Mouse (Mus musculus) frontal cortex, postnatal 25 days (tissue): ENCODE data around the gene Pigp.

Experiments used
- DNase-seq, 2 experiments: peaks; one replicate each; pipeline ENCODE4 v3.0.0; 2022; ENCODE audit warnings: low spot score in 2 of 2

Pigp gene

GRCm38 (mm10) chr16:94371301-94371931, at the start of gene Pigp:
Gene Pigp, minus strand, starts transcription at chr16:94371842.
- peak; percentile 19 to 47 for DNase-seq

GRCm38 (mm10) chr16:94420498-94420897, 48.9 kb upstream of the Pigp start:
- no peak for DNase-seq

- DNase-seq, result no peak
Measured at GRCm38 (mm10) chr16:94414151-94414550, 42.5 kb upstream of the Pigp start.

DNA sequence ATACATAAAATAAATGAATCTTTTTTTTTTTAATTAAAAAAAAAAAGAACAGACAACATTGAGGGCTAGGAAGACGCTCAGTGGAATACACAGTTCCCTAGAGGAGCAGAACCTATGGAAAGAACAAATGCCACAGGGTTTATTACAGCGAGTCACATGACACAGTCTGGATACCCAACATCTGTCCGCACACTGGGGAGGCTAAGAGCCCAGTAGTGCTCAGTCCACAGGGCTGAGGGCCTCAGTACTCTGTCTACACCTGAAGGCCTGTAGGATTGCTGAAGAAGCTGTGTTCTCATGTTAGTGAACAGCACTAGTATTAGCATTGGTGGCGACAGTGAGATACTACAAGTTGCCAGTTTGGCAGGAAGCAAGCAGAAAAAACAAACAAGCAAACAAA, 41.1 kb upstream of the Pigp start:
- DNase-seq, result no peak

- no peak for DNase-seq
Measured at GRCm38 (mm10) chr16:94412198-94412597, 40.6 kb upstream of the Pigp start.

DNA sequence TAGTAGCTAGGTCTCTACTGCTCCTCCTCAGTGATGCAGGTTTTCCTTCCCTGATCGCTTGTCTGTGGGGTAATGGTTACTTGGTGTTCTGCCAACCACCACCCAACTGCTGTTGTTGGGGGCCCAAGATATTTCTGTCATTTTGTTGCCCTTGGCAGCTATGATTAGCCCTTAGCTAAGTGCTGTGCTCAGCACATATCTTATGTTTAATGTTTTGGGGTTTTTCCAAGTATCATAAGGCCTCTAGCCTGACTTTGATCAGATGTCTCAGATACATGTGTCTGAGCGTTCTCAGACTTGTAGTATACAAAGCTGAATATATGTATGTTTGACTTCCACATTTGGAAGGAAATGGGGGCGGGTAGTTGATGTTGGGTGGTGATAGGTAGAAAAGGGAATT, 39.6 kb upstream of the Pigp start:
- no peak for DNase-seq

- DNase-seq, result no peak
Measured at GRCm38 (mm10) chr16:94402185-94402584, 30.5 kb upstream of the Pigp start.

- no peak for DNase-seq
Measured at GRCm38 (mm10) chr16:94401636-94402035, 30.0 kb upstream of the Pigp start.

GRCm38 (mm10) chr16:94399141-94399540, 27.5 kb upstream of the Pigp start:
- DNase-seq, result no peak

- DNase-seq, result no peak
Measured at GRCm38 (mm10) chr16:94396641-94397040, 25.0 kb upstream of the Pigp start.

- DNase-seq, result no peak
Measured at GRCm38 (mm10) chr16:94395051-94395450, 23.4 kb upstream of the Pigp start.

- no peak for DNase-seq
Measured at GRCm38 (mm10) chr16:94392299-94392698, 20.7 kb upstream of the Pigp start.

DNA sequence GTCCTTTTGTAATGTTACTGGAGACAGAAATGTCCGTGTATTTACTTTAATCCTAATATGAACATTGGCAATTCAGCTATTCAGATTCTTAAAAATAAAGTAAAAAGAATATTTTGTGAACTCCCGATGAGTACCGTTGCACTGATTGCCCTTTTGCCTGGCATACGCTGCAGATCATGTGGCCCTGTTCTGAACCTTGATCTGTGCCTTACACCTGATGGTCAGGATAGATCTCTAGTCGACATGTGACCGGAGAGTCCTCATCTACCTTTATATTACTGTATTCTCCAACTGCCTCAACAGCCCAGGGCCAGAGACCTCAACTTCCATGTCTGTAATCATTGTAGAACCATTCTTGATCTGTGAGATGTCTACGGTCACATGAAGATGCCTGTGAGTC, 16.0 kb upstream of the Pigp start:
- DNase-seq, result no peak

DNA sequence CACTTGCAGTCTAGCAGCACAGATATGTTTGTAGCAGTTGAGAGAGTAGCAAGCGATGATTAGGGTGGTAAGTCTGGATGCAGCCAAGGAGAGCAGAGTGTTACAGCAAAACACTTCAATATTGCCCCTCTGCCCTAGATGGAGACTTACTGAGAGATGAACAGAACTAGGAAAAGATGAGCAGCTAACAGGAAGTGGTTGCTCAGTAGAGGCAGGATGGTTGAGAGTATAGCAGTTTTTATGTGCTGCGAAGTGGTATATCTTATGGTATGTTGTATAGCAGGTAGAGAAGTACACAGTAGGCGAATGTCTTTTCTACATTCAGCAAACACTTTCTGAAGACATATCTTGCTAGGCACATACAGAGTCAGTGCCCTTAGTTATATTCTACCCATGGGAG, 11.6 kb upstream of the Pigp start:
- no peak for DNase-seq

- no peak for DNase-seq
Measured at GRCm38 (mm10) chr16:94379386-94379785, 7.7 kb upstream of the Pigp start.

DNA sequence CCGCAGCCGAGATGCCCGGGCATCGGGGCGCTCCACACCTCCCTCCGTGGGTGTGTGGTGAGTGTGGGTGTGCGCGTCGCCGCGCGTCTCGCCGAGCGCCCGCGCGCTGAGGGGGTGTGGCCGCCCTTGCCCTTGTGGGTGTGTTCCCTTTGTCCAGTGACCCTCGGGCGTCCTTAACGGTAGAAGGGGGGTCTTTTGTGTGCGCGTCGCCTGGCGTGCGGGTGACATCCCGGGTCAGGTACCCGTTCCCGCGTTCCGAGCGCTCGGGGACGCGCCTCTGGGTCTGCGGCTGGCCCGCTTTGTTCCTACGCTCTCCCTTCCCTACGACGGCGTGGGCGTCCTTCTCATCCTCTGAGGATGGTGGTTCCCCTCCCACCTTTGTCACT, 734 bp downstream of the Pigp start:
- DNase-seq, result peak; percentile 38 to 46

DNA sequence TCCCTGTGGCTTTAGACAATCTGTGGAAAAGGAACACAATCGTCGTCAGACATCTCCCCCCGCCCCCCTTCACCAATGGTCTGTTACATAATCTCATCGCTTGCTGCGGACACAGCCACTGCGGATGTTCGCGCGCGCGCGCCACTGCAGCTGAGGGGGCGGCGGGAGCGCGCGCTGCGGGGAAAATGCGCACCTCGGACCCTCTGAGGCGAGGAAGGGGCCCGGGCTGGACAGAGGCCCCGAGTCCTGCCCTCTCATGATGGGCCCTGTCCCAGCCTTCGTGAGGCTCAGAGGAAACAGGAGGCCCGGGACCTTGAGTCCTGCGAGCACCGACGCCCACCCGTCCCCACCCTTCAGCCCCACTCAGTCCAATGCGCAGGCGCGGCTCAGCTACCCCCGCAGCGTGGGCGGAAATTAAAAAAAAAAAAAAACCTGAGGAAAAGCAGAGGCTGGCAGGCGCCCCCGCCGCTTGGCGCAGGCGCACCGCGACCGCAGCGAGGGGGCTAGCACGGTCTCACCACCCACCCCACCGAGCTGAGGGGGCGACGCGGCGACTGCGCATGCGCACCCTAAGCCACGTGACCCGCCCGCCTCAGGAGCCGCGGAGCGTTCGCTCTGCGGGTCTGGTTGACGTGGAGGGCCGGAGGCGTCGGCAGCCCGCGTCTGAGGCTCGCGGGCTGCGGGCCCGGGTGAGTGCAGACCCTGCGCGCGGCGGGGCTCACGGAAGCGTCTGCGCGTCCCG, 1.3 kb downstream of the Pigp start, which contains the start of gene Ttc3:
Gene Ttc3, plus strand, starts transcription at position 446 of the 742 bp plus-strand sequence.
- DNase-seq, result peak; percentile 77 to 94

- no peak for DNase-seq
Measured at GRCm38 (mm10) chr16:94369596-94370172, 2.0 kb downstream of the Pigp start.

DNA sequence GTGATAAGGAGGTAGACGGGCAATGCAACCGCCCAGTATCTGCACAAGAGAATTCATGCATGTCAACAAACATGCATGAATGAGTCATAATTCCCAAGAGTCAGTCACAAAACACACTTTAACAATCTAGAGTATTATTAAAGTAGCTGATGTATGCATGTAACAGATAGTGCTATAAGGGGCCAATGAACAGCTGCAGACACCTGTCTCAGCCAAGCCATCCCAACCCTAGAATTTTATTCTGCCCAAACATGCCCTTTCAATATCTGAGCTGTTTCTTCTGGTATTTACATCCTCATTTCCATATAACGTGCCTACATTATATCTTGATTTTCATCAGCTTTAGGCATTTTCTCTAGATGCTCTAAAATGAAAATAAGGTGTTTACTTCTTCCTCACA, 6.2 kb downstream of the Pigp start:
- no peak for DNase-seq

GRCm38 (mm10) chr16:94363814-94364213, 7.8 kb downstream of the Pigp start:
- no peak for DNase-seq

DNA sequence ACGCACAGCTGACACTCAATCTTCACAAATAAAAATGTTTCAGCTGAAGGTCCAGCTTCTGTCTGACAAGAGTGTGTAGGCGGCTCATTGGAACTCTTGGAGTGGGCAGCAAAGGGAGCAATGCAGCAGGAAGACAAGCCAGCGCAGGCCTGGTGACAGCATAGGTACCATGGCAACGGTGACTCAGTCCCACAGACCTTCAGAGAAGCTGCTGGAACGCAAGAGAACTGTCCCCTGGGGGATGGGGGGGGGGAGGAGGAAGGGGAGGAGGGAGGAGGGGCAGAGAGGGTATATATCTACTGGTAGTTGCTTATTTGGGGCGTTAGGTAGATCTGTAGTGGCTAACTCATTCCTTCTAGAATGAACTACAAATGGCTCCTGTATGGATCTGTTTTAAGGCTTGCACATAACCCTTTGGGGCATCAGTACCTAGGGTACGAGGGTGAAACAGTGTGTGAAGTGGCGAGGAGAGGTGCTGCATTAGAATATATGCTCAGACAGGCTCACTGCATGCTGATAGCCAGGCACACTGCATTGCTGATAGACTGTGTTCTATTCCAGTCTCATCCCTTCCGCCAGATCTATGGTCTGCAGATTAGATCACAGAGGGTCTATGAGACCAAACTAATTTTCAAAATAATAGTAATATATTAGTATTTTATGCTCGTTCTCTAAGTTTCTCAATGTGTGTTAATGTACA, 9.3 kb downstream of the Pigp start:
- DNase-seq, result peak; percentile 40 to 61

DNA sequence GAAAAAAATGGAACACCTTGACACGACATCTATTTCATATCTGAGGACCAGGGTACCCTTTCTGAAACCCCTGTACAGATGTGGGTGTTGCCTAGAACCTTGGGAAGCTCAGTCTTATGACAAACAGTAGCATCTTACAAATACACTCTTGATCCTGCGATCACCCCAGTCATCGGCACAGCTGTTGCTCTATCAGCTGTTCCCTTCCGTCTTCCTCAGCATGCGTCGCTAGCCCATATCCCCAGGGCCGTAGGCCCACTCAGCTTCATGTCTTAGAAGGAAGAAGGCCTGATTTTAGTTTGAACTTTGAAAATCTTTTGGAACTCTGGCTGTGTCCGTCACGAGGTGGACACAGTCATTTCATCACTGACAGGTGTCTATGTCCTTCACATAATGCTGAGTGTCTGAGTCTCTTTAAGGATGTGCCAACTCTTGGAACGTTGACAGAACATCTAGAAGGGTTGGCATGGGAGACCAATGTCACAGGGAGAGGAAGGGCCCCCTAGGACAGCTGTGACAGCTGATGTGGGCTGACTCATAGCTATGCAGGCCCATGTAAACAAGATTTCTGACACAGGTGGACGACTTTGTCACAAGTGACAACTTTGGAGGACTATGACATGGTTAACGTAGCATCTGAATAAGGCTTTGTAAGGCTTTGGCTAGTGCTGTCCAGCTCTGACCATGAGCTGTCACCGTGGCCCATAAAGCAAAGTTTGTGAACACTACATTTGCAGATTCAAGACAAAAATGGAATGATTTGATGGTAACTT, 10.9 kb downstream of the Pigp start:
- DNase-seq, result no peak
